9 mouse cellular contexts compared by ENCODE assay signal in genomic region chr19:59588068-59588522, GRCm38 (mm10).
DNase-seq lines count a peak whose midpoint lies in the region; ATAC-seq and TF ChIP-seq lines count a peak whose summit lies in the region.
"Had no signal": no experiment of that assay in that cellular context is flagged by ENCODE, and none has a peak within 500 bp of the region (broad histone marks: within the 10 kb centered on the region; RNA-seq: fewer than 3 reads in every experiment).

No protein-coding gene starts in this region.

- peak; percentile 68 for ATAC-seq in heart, embryonic 12.5 days (ENCODE audit: insufficient number of reproducible peaks, low FRiP score)
- peak; percentile 85 for ATAC-seq in intestine, embryonic 15.5 days
- no peak for ATAC-seq in liver, embryonic 15.5 days (ENCODE audit: insufficient read depth)
- ATAC-seq in neural tube, embryonic 15.5 days (ENCODE audit: low FRiP score), result peak; percentile 57; the same call in 1 of the 2 replicates

- no peaks in the 10 kb centered on the region for H3K9me3 ChIP-seq in heart, embryonic 12.5 days (replicated peaks)
- no peaks in the 10 kb centered on the region for H3K9me3 ChIP-seq in intestine, embryonic 15.5 days
- H3K9me3 ChIP-seq in liver, embryonic 15.5 days (replicated peaks), result no peaks in the 10 kb centered on the region
- H3K9me3 ChIP-seq in neural tube, embryonic 15.5 days (replicated peaks), result no peaks in the 10 kb centered on the region
- H3K9me3 ChIP-seq: G1E had no signal

- H3K36me3 ChIP-seq in heart, embryonic 12.5 days, result no peaks in the 10 kb centered on the region
- H3K36me3 ChIP-seq in intestine, embryonic 15.5 days, result no peaks in the 10 kb centered on the region
- no peaks in the 10 kb centered on the region for H3K36me3 ChIP-seq in liver, embryonic 15.5 days (replicated peaks)
- no peaks in the 10 kb centered on the region for H3K36me3 ChIP-seq in neural tube, embryonic 15.5 days
- H3K36me3 ChIP-seq: G1E had no signal

- peak overlapping the region; percentile 43 for H3K4me3 ChIP-seq in heart, embryonic 12.5 days
- no peak overlapping the region for H3K4me3 ChIP-seq in embryonic fibroblast, embryonic 13.5 days (ENCODE audit: insufficient read depth, low read length)
- peak overlapping the region; percentile 31 for H3K4me3 ChIP-seq in intestine, embryonic 15.5 days (replicated peaks)
- no peak overlapping the region for H3K4me3 ChIP-seq in liver, embryonic 15.5 days (replicated peaks)
- peak overlapping the region; percentile 22 for H3K4me3 ChIP-seq in neural tube, embryonic 15.5 days (replicated peaks)

- H3K4me2 ChIP-seq in heart, embryonic 12.5 days, result peak overlapping the region; percentile 65
- peak overlapping the region; percentile 68 for H3K4me2 ChIP-seq in intestine, embryonic 15.5 days (replicated peaks)
- 0 out of 2 replicates have a peak overlapping the region, but pooled peaks have one; percentile 12 for H3K4me2 ChIP-seq in liver, embryonic 15.5 days
- H3K4me2 ChIP-seq in neural tube, embryonic 15.5 days, result peak overlapping the region; percentile 52

- H3K27ac ChIP-seq in heart, embryonic 12.5 days (ENCODE audit: poor library complexity, severe bottlenecking), result no peak overlapping the region
- H3K27ac ChIP-seq in embryonic fibroblast, embryonic 13.5 days (ENCODE audit: insufficient read depth, low read length), result peak overlapping the region; percentile 28
- no peak overlapping the region for H3K27ac ChIP-seq in intestine, embryonic 15.5 days
- H3K27ac ChIP-seq in liver, embryonic 15.5 days (replicated peaks), result no peak overlapping the region
- no peak overlapping the region for H3K27ac ChIP-seq in neural tube, embryonic 15.5 days (replicated peaks)

- DNase-seq in heart, adult 9 months (ENCODE audit: low spot score in 2 of 2), result no peak
- no peak for DNase-seq in thymus, adult 18-20 months
- DNase-seq in spleen, postnatal 4 days (ENCODE audit: low spot score in 2 of 2), result no peak

- H3K27me3 ChIP-seq in heart, embryonic 12.5 days (replicated peaks), result peaks cover 10% of the 10 kb centered on the region
- no peaks in the 10 kb centered on the region for H3K27me3 ChIP-seq in intestine, embryonic 15.5 days (replicated peaks)
- H3K27me3 ChIP-seq in liver, embryonic 15.5 days, result no peaks in the 10 kb centered on the region
- H3K27me3 ChIP-seq in neural tube, embryonic 15.5 days (replicated peaks), result peaks cover 20% of the 10 kb centered on the region

- H3K9ac ChIP-seq in heart, embryonic 12.5 days, result no peak overlapping the region
- 0 out of 2 replicates have a peak overlapping the region, but pooled peaks have one; percentile 5 for H3K9ac ChIP-seq in intestine, embryonic 15.5 days
- no peak overlapping the region for H3K9ac ChIP-seq in liver, embryonic 15.5 days
- H3K9ac ChIP-seq in neural tube, embryonic 15.5 days (replicated peaks), result no peak overlapping the region

- no peak for TF ChIP-seq CTCF in embryonic fibroblast, embryonic 13.5 days (IDR thresholded peaks at IDR 0.05; ENCODE audit: borderline replicate concordance, insufficient read depth, low read length)

- 12% methylated on average over 17 of the region's 17 CpGs for WGBS in heart, embryonic 12.5 days
- WGBS in intestine, embryonic 15.5 days, result 13% methylated on average over 17 of the region's 17 CpGs
- 20% methylated on average over 17 of the region's 17 CpGs for WGBS in liver, embryonic 15.5 days (ENCODE audit: insufficient replicate concordance)
- 2% methylated on average over 17 of the region's 17 CpGs for WGBS in neural tube, embryonic 15.5 days

- no peak for TF ChIP-seq POLR2A in embryonic fibroblast, embryonic 13.5 days (IDR thresholded peaks at IDR 0.05; ENCODE audit: low read depth, low read length)

- peaks cover 6% of the 10 kb centered on the region for H3K4me1 ChIP-seq in heart, embryonic 12.5 days (replicated peaks)
- peaks cover 33% of the 10 kb centered on the region for H3K4me1 ChIP-seq in embryonic fibroblast, embryonic 13.5 days (ENCODE audit: control insufficient read depth, insufficient read depth, low read length)
- peaks cover 3% of the 10 kb centered on the region; the same call in 1 of the 2 replicates for H3K4me1 ChIP-seq in intestine, embryonic 15.5 days (replicated peaks)
- no peaks in the 10 kb centered on the region for H3K4me1 ChIP-seq in liver, embryonic 15.5 days (replicated peaks)
- peaks cover 7% of the 10 kb centered on the region for H3K4me1 ChIP-seq in neural tube, embryonic 15.5 days

Comparison
In these comparisons a context has a peak if more than half of its experiments do, and no peak if none do; other contexts are left out.
1. H3K4me2 ChIP-seq: peak in every context shown above with its lines; median percentile 68 in intestine, embryonic 15.5 days; 65 in heart, embryonic 12.5 days; 52 in neural tube, embryonic 15.5 days; 12 in liver, embryonic 15.5 days.
2. H3K4me3 ChIP-seq: peak in heart, embryonic 12.5 days (single experiment), intestine, embryonic 15.5 days (single experiment) and neural tube, embryonic 15.5 days (single experiment); none in embryonic fibroblast, embryonic 13.5 days (single experiment) and liver, embryonic 15.5 days (single experiment).